Mouse (Mus musculus) megakaryocyte progenitor cell, adult 5-6 weeks (primary cell): ENCODE results near the gene Cpm. TPM values are rescaled to one million over a fixed set of nuclear protein-coding genes. Genes with fewer than 3 reads are reported as not detected.
"Not testable (repeated sequence)": the region's sequence is repeated elsewhere in the genome, so short reads cannot be mapped to it uniquely, and the experiment has no call there.

Source experiments
- ATAC-seq: replicated peaks from 2 replicates; pipeline ENCODE4 v1.8.0; 2016; ENCODE audit warnings: mild to moderate bottlenecking, moderate TSS enrichment, inconsistent platforms; ENCODE audit not compliant: poor library complexity
- total RNA-seq, 2 experiments: library from RNA; stranded (forward) in 1 of 2; stranded (reverse) in 1 of 2; fragments of 157-497, 149-512 nt in 1 of 2; fragments of 200-1000 nt in 1 of 2; gene quantifications; 2 replicates each; pipeline versions ENCODE4 v1.2.3 to v1.2.4; 2015 to 2017

Gene Cpm
- total RNA-seq, 2 experiments from 2014 or later = 0.17 TPM; not detected in 1

DNA sequence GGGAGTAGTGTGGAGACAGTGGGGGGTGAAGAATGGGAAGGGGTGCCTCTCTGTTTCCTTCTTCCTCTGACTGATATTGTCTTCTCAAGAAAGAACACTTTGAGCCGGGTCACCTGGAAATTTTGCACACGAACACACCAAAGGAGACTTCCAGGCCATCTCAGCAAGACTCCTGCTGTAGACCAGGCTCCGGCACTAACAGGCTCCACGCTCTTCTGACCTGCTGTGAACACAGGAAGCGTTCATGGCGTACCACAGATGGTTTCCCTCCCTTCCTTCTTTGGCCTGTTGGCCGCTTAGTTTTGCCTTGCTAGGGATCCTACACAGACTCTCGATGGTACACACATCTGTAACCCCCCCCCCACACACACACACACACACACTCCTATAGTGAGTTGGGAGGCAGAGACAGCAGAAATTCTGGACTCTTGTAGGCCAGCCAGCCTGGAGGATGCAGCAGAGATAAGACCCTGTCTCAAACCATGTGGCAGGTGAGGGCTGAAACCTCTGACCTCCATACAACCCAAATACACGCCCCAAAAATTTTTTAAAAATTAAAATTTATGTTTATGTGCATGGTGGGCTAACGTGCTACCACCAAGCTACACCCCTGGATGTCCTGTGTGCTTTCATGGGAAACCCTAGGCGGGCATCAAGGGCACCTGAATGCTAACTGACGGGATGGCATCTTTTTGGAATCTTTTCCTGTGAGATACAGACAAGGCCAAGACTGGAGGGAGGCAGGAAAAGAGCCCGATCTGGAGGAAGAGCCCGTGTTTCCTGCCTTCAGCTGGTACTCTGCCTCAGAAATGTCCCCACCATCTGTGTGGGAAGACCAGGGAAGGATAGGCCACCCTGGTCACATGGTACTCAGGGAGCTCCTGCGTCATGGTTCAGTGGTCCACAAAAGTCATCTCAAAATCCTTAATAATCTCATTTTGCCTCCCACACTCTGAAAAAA, 23.7 kb upstream of the Cpm start:
- ATAC-seq = no peak

- ATAC-seq = no peak
Observed at GRCm38 (mm10) chr10:117606423-117606822, 22.9 kb upstream of the Cpm start.

DNA sequence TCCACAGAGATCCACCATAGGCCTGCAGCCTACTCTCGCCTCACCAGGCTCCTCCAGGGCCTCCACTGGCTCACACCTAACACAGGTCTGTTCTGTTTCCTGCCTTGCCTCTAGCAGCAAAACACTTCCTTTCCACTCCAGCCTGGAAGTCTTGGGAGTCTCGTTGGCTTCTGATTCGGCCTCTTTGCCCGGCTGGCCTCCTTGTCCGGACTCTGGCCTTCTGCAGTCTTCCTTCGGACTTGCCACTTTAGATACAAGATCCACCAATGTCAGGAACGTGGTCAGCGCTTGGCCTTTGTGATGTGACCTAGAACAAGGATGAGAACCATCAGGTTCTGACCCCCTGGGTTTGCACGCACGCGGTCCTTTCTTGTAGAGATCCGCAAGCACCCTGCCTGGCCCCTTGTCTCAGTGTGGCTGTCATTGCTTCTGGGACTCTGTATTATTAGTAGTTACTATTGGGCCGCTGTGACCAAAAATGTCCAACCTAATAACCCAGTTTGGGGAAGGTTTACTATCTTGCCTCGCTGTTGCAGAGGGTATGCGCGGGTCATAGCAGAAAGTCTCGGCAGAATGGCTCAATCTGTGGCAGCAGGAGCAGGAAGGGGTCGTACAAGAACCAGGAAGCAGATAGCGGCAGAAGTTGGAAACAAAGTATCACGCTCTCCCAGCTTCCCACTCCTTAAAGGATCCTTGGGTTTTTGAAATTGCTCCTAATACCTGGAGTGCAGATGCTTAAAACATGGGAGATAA, 22.1 kb upstream of the Cpm start:
- ATAC-seq = no peak

DNA sequence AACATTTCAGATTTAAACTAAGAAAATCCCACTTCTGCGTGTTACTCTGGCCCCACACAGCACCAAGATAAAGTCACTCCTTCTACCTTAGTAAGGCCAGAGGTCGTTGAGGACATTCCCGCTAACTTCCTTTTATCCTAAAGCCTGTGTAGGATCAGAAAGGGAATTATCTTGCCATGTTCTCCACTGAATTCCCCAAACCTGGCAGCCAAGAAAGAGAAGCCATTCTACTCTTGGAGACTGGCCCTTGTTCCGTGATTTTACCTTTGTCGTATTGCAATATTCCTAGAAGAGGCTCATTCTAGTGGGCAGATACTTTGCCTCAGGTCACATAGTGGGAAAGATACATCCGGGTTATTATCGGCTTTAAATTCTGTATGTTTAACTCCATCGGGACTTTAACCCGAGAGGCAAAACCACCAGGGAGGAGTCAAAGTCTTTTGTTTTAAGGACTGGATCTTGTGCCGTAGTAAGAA, 21.5 kb upstream of the Cpm start:
- no peak for ATAC-seq

- ATAC-seq = no peak
Observed at GRCm38 (mm10) chr10:117608487-117608886, 20.8 kb upstream of the Cpm start.

GRCm38 (mm10) chr10:117608988-117609809, 20.1 kb upstream of the Cpm start:
- ATAC-seq = no peak

DNA sequence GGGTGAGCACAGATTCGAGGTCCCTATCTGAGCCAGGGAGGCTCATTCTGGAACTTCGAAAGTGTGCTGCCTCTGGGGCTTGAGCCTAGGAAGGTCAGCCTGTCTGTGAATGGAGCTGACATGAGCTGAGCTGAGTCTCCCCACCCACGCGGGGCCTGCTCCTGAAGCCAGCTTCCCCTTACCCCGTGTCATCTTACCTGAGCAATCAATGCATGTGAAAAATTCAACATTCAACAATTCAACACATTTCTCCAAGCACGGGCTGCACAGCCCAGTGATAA, 19.6 kb upstream of the Cpm start:
- no peak for ATAC-seq

DNA sequence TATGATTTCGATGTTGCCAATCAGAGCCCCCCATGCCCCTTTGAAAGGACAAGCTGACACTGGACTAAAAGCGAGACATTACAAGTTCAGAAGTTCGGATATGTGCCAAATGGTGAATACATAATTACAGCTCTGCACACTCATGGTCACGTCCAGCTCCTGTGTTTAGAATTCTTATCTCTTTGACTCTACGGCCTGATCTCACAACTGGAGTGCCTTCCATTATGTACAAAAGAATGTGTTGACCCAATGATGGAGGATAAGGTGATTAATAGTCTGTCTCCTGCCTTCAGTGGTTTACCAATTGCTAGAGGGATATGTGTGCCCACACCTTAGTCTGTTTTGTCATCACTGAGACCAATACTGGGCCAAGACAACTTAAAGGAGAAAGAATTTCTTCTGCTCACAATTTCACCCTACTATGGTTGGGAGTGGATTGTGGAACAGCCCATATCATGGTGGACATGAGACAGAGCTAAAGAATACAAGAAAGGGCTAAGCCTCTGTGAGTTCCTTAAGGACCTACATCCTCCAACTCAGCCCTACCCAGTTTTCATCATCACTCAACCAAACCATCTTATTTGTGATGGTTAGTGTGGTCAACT, 19.0 kb upstream of the Cpm start:
- no peak for ATAC-seq

- no peak for ATAC-seq
Observed at GRCm38 (mm10) chr10:117610794-117611384, 18.4 kb upstream of the Cpm start.

DNA sequence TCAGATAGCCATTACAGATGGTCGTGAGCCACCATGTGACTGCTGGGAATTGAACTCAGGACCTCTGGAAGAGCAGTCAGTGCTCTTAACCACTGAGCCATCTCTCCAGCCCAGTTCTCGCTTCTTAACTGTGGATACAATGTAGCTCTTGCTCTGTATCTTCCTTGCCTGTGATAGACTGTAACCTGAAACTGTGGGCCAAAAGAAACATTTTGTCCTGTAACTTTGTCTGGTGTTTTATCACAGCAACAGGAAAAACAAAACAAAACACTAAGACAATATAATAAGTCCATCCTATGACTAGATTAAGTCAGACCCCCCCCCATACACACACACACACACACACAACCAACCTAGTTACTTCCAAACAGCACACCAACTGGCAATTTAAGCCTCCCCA, 17.8 kb upstream of the Cpm start:
- ATAC-seq = no peak

DNA sequence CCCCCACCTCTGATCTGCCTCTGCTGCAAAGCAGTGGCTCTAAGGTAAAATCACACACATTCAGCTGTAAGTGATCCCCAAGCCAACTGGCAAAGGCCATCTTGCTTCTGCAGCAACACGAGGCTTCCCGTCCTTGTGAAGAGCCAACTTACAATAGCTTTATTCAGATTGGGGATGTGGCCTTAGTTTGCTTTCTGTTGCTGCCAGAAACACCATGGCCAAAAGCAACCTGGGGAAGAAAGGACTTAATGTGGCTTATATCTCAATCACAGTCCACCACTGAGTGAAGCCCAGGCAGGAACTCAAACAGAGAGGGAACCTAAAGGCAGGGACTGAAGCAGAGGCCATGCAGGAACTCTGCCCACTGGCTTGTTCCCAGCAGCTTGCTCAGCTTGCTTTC, 17.3 kb upstream of the Cpm start:
- no peak for ATAC-seq

DNA sequence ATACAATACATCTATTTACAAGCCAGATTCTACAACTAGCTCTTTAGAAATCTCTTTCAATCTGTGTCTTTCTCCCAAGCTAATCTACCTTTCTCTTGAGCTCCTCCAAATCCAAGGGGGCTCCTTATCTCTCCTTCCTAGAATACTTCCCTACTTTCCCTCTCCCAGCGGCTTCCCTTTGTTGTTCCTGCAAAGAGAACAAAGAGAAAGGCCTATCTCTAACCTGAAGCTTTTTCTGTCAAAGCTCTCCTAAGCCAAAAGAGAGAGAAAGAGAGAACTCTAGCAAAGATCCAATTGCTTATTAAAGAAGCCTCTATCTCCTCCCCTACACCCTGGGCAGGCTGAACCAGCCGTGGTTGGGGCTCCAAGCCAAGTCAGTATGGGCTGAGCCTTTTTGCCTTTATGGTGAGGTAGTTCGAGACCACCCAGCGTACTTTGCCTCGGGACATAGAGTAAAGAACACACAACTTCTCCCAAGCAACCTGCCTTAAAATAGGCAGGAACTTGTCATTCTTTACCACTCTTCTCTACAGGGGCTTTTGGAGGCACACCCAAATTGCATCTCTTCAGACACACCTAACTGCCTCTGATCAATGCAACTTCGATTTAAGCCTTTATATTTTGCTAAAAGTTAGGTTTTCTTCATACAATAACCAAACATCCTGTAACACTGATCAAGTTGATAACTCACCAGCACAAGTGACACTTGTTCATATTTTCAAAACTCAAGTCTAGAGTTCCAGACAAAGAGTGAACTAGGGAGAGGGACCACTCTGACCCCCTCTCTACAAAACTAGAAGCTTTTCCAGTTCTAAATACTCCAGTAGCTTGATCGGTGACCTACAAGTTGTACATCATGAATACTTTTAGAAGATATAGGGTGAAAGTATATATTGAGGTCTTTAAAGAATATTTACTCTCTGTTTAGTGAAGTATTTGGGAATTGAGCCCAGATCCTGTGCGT, 16.4 kb upstream of the Cpm start:
- no peak for ATAC-seq

GRCm38 (mm10) chr10:117613960-117614359, 15.3 kb upstream of the Cpm start:
- ATAC-seq = no peak

DNA sequence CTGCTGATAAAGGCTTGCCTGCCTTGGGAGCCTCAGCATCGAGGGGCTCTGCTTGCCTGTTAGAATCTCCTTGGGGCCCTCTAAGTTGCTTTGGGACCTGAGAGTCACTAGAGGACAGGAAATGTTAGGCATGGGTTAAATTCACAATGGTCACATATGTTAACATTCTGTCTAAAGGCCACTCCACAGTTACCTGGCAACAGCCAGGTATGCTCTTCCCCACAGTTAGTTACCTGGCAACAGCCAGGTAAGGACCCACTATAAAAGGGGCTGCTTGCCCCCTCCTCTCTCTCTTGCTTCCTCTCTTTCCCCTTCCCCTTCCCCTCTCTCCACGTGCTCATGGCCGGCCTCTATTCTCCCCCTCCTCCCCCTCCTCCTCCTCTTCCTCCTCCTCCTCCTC, 14.9 kb upstream of the Cpm start:
- no peak for ATAC-seq

DNA sequence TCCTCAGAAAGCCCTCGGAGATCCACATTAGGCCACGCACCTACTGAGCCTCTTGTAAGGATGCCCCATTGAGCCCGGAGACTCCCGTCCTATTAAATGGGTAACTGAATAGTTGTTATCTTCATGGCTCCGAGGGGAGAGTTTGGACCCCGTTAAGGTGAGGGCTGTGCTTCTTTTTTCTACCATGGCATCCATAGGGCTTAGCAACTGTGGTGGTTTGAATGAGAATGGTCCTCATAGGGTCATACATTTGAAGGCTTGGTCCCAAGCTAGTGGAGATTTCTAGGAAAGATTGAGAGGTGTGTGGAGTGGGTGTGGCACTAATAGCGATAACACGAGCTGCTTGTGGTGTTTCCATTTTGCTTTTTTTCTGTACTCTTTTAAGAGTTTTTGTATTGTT, 14.1 kb upstream of the Cpm start:
- ATAC-seq = no peak

DNA sequence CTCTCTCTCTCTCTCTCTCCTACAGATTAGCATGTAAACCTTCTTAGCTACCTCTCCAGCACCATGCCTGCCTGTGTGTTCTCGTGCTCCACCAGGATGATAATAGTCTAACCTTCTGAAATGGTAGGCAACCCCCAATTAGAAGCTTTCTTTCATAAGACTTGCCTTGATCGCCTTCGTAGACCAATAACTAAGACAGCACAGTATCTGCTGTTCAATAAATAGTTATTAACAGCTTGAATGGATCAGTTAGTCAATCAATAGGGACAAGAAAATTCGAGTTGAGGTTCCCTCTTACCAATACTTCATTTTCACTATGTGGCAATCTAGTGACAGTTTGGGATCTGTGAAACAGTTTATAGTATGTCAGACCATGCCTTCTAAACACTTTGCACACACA, 13.6 kb upstream of the Cpm start:
- no peak for ATAC-seq

GRCm38 (mm10) chr10:117616191-117616680, 13.1 kb upstream of the Cpm start:
- ATAC-seq = no peak

DNA sequence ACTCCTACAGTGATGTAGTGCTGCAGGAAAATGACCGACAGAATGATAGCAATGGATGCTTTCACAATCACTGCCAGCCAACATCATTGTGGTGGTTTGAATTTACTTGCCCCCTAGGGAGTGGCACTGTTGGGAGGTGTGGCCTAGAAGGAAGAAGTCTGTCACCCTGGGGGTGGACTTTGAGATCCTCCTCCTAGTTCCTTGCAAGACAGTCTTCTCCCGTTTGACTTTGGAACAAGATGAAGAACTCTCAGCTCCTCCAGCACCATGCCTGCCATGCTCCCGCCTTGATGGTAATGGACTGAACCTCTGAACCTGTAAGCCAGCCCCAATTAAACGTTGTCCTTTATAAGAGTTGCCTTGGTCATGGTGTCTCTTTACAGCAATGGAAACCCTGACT, 12.5 kb upstream of the Cpm start:
- not testable (repeated sequence) for ATAC-seq
